Mouse (Mus musculus) skeletal muscle tissue, adult 2 months (tissue): ENCODE data around the gene Tmem59.

ENCODE experiments used
- DNase-seq: peaks from one replicate; pipeline ENCODE4 v3.0.0-alpha.2; 2012; ENCODE audit warnings: low read depth, low spot score

Tmem59 gene

DNA sequence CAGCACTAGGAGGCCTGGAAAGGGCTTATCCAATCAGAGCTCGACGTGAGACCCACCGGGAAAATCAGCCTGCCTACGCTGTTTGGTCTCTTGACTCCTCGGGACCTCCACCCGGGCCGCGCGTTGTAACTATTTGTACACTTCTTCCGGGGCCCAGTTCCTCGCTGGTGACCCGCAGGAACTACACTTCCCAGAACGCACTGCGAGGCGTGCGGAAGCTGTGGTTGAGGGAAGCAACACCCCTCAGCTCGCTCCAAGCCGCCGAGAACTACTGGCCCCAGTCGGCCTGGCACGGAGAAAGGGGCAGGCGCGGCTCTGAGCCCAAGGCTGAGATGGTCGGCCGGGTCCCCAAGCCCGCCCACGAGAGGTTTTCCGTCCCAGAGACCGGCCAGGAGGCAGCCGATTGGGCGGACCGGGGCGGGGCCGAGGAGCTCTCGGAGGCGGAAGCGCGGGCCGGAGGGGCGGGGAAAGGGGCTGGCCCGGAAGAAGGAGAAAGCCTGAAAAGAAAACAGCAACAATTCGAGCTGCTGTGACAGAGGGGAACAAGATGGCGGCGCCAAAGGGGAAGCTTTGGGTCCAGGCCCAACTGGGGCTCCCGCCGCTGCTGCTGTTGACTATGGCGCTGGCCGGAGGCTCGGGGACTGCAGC is at the start of gene Tmem59:
TSS of gene Tmem59 (plus strand) at position 218 of the 648 bp plus-strand sequence.
- peak; percentile 93 for DNase-seq

GRCm38 (mm10) chr4:107129373-107129772 is 48.8 kb upstream of the Tmem59 start:
- DNase-seq = no peak

DNA sequence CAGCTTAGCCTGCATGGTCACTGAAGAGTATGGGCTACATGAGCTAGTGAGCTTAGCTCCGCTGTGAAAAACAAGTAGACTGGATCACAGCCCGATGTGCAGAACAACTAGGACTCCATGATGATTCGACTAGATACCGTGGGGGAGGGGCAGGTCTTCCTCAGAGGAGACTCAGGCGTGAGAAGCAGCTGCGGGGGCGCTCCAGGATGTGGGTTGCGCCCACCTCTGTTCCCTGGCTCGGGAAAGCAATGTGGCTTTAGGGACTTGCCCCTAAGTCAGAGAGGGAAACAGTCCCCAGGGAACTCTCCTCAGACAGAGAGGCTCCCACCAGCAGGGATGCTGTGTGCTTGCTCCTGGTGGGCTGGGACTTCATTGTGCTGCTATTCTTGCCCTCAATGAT is 47.7 kb upstream of the Tmem59 start:
- DNase-seq = no peak

DNA sequence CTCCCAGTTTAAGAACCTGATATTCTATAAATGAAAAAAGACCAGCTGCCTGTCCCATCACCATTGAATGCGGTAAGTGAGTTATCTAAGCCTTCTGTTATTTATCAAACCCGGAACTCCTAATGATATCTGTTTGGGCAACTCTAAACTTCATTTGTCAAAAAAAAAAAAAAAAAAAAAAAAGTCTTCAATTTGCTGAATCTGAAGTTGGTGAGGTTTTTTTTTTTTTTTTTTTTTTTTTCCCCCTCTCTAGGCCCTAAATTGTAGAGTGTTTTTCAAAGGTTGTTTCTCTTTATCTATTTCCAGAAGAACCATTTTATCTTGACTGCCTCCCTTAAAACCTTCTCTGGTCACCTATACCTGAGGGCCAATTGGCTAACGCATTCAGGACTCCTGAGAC is 43.3 kb upstream of the Tmem59 start:
- no peak for DNase-seq

- DNase-seq = no peak
These were observed 42.5 kb upstream of the Tmem59 start for GRCm38 (mm10) chr4:107135663-107136062.

GRCm38 (mm10) chr4:107136531-107136930 is 41.7 kb upstream of the Tmem59 start:
- no peak for DNase-seq

DNA sequence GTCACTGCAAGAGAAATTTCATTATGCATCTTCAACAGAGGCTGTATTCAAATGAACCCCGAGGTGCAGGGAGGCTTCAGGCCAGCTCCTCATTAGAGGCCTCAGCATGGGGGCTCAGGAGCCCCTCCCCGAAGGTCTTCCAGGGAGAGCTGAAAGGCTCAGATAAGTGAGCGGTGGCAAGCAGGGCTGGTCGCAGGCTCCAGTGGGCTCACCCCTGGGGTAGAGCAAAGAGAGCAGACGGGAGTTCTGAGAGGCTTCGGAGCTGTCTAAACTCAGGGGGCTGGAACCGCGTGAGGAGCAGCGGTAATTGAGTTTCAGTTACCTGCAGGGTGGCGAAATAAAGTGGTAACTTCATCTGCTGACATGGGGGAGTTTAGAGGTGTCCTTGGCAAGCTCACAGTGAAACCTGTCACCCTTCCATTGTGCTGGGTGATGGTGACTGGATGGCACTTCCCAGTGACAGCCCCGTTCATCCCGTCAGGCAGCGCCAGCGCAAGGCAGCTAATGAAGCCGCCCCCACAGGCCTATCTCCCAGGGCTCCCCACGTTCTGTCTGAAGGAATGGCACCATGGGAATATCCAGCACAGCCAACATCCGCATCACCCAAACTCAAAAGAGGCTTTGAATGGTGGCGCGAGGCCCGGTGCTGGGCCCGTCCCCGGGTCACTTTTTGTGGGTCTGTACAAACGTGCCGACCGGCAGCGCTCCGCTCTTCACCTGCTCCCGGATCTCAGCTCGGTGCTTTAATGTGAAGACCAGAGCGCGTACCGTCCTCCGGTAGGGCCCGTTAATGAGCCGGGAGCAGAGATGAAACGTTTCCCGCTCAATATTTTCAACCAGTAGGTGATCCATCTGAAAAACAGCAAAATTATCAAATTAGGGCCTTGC is 39.0 kb upstream of the Tmem59 start:
- no peak for DNase-seq

DNA sequence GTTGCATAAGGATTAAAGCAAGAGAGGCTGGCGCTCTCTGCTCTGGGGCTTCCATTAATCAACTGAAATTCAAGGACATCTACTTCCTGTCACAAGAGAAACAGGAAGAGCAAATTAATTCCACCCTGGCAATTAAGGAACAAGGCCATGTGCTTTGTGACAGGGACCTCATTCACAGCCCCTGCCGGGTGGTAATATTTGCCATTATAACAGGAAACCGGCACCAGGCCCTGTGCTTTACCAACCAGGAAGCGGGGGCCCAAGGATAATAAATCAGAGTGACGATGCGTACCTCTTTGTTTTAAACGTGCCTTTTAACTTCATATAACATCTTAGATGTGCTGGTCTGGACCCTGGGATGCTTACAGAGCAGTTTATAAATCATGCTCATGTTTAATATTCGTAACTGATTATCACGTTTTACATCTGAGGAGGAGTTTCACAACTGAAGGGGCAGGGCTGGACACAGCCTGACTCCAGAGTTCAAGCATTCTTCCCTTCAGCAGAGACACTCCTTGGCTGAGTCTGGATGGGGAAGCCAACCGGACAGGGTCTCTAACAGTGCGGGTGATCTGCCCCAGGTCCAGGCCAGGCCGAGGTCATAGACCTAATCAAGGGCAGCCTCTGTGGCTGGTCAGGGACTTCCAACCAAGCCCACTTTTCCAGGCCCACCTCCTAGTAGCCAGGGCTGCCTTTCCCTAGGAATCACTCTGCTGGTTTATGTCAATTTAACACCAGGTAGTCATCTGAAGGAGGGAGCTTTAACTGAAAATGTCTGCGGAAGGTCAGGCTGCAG is 38.2 kb upstream of the Tmem59 start:
- no peak for DNase-seq

DNA sequence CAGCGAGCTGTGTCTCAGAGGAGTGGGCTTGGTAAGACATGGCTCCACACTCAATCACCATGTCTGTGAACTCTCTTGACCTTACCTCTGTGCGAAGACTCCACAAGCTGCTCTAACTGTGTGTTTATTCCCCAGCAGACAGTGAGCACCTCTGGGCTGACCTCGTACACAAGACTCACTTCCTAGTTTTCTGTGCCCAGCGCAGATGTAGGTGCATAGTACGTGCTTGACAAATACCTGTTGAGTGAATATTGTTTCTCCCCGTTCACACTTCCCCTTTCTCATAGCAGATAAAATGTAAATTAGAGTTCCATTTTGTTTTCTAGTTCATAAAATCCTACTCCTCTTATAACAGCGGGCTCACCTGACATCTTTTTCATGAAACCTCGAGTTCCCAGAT is 34.7 kb upstream of the Tmem59 start:
- DNase-seq = no peak

DNA sequence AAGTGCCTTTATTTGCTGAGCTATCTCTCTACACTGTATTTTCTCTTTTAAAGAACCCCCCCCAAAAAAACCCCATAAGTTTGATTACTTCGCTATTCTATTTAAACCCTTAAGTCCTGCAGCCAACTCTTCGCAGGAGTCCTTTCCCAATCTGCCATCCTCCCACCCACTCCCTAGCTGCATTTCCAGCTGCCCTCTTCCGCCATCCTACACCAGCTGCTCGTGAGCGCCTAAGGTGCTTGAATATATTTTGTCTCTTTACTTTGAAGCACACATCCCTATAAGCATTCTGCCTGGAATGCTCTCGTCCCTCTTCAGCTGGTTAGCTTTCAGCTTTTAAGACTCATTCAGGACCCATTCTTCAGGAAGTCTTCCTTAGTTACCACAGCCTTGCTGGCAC is 27.2 kb upstream of the Tmem59 start:
- DNase-seq = no peak

GRCm38 (mm10) chr4:107152571-107152970 is 25.6 kb upstream of the Tmem59 start:
- no peak for DNase-seq

DNA sequence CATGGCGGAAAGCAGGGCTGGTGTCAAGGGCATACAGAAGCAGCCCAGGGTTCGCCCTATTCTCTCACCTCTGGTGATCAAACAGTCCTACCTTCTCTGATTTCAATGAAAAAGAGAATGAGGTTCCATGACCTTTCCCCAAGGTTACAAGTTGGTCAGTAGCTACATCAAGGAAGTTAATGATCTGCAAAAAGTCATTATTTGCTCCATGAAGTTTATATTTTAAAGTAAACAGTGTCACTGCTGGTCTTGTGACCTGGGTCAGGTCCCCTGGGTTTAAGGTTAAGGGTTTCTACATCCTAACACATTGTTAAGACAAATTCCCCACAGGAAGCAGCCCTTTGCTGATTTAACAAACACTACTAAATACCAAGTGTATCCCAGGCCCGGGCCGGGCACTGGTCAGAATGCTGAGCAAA is 21.2 kb upstream of the Tmem59 start:
- no peak for DNase-seq

DNA sequence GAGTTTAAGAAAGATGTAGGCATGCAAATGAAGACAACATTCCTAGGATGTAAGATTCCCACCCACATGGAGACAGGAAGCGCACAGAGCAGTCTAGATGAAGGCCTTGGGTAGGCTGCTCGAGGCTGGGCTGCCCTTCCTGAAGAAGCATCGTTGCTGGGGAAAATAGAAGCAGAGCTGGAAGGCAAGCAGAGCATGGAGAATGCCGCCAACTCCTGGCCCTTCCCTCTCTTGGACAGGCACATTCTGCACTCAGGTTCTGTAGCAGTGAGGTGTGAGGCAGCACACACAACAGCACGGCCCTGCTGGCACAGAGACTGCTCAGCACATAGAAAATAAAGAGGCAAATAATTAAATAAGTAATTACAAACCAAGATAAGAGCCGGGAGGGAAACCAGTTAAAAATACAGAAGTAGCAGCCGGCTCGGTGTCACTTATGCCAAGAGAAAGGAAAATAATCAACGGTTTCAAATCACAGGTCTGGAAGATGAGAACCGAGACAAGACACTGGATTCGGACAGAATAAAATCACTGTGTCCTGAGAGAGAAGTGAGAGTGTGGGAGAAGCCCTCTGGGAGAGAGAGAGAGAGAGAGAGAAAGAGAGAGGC is 18.9 kb upstream of the Tmem59 start:
- no peak for DNase-seq

- no peak for DNase-seq
These were observed 18.0 kb upstream of the Tmem59 start for GRCm38 (mm10) chr4:107160181-107160580.

GRCm38 (mm10) chr4:107163341-107163740 is 14.9 kb upstream of the Tmem59 start:
- no peak for DNase-seq

GRCm38 (mm10) chr4:107163756-107164587 is 14.2 kb upstream of the Tmem59 start:
- peak; percentile 66 for DNase-seq

GRCm38 (mm10) chr4:107166700-107167099 is 11.5 kb upstream of the Tmem59 start:
- no peak for DNase-seq

DNA sequence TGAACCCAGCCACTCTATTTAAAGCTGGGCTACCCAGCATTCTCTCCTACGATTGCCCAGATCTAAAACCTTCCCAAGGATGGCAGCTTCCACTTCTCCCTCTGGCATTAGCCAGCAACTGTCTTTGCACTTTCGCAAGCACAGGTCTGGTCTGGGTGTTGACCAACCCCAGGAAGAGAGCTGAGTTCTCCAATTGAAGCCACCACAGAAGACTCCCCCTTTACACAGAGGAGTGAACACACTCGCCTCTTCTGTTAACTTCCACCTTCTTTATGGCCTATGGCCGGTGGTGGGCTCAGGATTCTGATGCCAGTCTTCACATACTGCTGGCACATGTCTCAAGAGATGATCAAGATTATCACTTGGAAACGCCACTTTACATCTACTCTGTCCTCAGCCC is 10.4 kb upstream of the Tmem59 start:
- DNase-seq = no peak

GRCm38 (mm10) chr4:107177506-107177905 is 693 bp upstream of the Tmem59 start:
- no peak for DNase-seq

DNA sequence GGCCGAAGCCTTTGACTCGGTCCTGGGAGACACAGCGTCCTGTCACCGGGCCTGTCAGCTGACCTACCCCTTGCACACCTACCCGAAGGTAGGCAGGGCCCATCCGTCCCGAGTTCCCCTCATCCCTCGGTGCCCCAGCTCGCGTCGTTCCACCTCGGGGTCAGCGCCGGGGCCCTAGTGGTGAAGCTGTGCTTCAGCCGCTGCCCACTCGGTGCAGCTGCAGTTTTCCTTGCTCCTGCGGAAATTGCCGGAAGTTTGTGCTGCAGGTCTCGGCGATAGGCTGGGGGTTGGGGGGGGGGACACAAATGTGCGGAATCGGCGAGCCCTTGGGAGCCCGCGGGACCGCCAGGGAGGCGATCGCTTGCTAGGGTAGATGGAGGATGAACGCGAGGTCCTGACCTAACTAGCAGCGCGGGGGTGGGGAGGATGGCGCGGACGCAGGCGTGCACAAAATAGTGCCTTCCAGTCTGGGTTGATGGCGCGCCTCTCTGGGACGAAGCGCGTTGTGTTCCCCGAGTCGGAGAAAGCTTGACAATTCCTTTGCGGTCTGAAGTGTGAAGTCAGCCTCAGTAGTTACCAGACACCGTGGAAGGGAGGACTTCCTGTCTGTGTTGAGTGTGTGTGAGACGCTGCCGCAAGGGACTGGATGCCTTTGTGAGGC is 761 bp downstream of the Tmem59 start, which contains the start of gene Tceanc2:
TSS of gene Tceanc2 (minus strand) at position 287 of the 661 bp plus-strand sequence.
- no peak for DNase-seq
